Mouse (Mus musculus) forebrain, embryonic 12.5 days (tissue): ENCODE data around the gene Eif6. TPM values are rescaled to one million over a fixed set of nuclear protein-coding genes. Genes with fewer than 3 reads are reported as not detected.

Source experiments
- ATAC-seq: fragments of 200-750 bp; cut with Nextera tagmentation; 2 replicates; pipeline ENCODE4 v1.8.0; 2017; ENCODE audit warnings: moderate TSS enrichment; ENCODE audit not compliant: low FRiP score
- H3K27ac ChIP-seq: fragments of 300-500 bp; sonication (generic); 2 replicates; pipeline ENCODE4 v1.5.1; 2016; ENCODE audit warnings: mild to moderate bottlenecking
- H3K27me3 ChIP-seq: fragments of 300-500 bp; sonication (generic); 2 replicates; pipeline ENCODE4 v1.6.1; 2016; ENCODE audit warnings: mild to moderate bottlenecking
- H3K36me3 ChIP-seq: fragments of 300-500 bp; sonication (generic); replicated peaks from 2 replicates; pipeline ENCODE4 v1.6.1; 2016; ENCODE audit warnings: mild to moderate bottlenecking
- H3K4me1 ChIP-seq: fragments of 300-500 bp; sonication (generic); 2 replicates; pipeline ENCODE4 v1.6.1; 2016
- H3K4me2 ChIP-seq: fragments of 300-500 bp; sonication (generic); 2 replicates; pipeline ENCODE4 v1.6.1; 2016; ENCODE audit warnings: mild to moderate bottlenecking, moderate library complexity
- H3K4me3 ChIP-seq: fragments of 300-500 bp; sonication (generic); replicated peaks from 2 replicates; pipeline ENCODE4 v1.5.1; 2016; ENCODE audit warnings: mild to moderate bottlenecking
- H3K9ac ChIP-seq: fragments of 300-500 bp; sonication (generic); 2 replicates; pipeline ENCODE4 v1.6.1; 2016; ENCODE audit warnings: mild to moderate bottlenecking
- H3K9me3 ChIP-seq: fragments of 300-500 bp; sonication (generic); 2 replicates; pipeline ENCODE4 v1.6.1; 2016
- WGBS: fragments of 180-500 bp; shearing (Covaris S2); methylation state at CpG from one replicate; pipeline ENCODE4 v1.1.7; 2016; 5-methylcytosine and 5-hydroxymethylcytosine counted together
- polyA plus RNA-seq: library from polyadenylated mRNA; unstranded; fragments of >200 nt; fragmentation: Nextera tagmentation; extraction: Ambion mirVana; gene quantifications from 2 replicates; pipeline ENCODE4 v1.2.1, GENCODE M21; 2016

The Eif6 gene
- polyA plus RNA-seq, 1 experiment from 2014 or later: 160 TPM

DNA sequence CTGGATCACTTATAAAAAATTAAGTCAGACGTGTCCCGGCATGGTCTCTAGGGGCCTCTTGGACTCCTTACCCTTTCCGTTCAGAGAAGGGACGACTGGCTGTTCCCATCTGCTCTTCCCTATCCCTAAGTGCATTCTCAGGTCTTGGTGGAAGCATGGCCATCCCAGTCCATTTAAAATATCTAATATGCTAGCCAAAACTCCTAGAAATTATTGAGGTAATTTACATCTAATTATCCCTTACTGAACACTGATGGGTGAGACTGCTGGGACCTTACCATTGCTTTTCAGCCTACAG, 49.1 kb downstream of the Eif6 start:
- no peak for ATAC-seq
- Histone ChIP-seq H3K27me3 (peaks cover 49% of the 10 kb centered on the region), H3K4me1 (peaks cover 17% of the 10 kb centered on the region), H3K9ac (no peak overlapping the region), H3K9me3 (no peaks in the 10 kb centered on the region), H3K4me2 (no peak overlapping the region), H3K27ac (no peak overlapping the region), H3K36me3 (no peaks in the 10 kb centered on the region), H3K4me3 (no peak overlapping the region)
- 81% methylated on average over 4 of the region's 4 CpGs for WGBS

DNA sequence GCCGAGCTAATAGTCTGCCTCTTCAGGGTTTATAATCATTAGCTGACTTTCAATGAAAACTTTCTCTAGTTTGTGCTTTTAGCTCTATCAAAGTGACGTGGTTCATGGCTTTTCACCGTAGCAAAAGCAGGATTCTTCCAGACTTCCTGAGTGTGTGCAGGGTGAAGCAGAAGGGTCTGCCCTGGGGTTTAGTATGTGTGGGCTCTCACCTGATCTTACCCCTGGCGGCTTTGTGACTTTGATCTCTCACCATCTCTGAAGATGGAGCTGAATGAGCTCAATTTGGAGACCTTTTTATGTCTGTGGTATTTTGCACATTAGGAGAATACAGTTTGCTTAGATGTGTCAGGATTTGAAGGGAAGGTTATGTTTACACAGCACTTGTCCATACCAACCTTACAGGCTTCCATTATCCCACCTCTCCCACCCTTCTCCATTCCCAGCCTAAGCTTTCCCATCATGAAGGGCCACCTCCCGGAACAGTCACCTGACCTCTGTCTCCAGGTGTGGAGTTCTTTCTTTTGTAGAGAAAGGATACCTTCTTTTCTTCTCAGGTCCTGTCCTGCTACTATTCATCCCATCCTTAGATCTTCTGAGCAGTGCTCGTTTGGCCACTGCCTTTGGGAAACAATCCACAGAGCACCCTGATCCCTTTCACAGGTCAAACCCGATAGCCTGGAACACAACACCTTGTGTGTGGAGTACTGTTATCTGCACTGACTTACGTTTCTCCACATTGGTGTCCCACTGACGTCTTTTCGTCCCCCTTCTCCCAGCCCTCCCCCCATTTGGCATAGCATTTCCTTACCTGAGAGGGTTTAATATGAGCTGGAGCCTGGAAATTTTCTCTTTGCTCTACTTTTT, 49.7 kb downstream of the Eif6 start:
- no peaks in the 10 kb centered on the region for H3K9me3 ChIP-seq
- no peak overlapping the region for H3K27ac ChIP-seq
- no peak overlapping the region for H3K4me2 ChIP-seq
- H3K36me3 ChIP-seq: no peaks in the 10 kb centered on the region
- H3K4me1 ChIP-seq: peaks cover 17% of the 10 kb centered on the region
- no peak overlapping the region for H3K9ac ChIP-seq
- 69% methylated on average over 10 of the region's 10 CpGs for WGBS
- ATAC-seq: no peak
- no peak overlapping the region for H3K4me3 ChIP-seq
- peaks cover 55% of the 10 kb centered on the region for H3K27me3 ChIP-seq

DNA sequence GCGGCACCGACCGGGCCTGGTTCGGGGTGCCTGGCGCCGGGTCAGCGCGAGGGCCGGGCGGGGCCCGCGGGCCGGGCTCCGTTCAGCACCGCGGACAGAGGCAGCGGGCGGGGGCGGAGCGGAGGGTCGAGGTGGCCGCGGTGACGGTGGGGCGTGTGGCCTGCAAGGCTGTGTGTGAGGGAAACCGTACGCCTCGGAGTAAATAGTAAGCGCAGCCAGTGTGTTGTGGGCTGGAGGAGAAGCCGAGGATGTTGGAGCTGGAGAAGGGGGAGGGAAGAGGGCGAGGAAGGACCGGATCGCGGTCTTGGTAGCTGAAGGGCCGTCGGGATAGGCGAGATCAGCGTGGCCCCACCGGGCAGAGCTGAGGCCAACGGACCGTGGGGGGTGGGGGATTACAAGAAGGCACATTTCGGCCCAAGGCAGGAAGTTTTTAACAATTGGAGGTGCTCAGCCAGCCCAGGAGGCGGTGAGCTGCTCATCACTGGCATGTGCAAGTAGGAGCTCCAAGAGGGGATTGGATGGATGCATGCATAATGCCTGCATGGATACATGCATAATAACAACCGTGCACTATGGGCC, 51.0 kb downstream of the Eif6 start:
- H3K36me3 ChIP-seq: no peaks in the 10 kb centered on the region
- peak; percentile 70 for ATAC-seq
- under 1% methylated on average over 39 of the region's 44 CpGs for WGBS
- H3K4me3 ChIP-seq: peak overlapping the region; percentile 58
- H3K4me1 ChIP-seq: peaks cover 17% of the 10 kb centered on the region
- peak overlapping the region; percentile 68 for H3K9ac ChIP-seq
- H3K9me3 ChIP-seq: no peaks in the 10 kb centered on the region
- H3K27me3 ChIP-seq: peaks cover 55% of the 10 kb centered on the region
- peak overlapping the region; percentile 75 for H3K4me2 ChIP-seq
- H3K27ac ChIP-seq: peak overlapping the region; percentile 59

DNA sequence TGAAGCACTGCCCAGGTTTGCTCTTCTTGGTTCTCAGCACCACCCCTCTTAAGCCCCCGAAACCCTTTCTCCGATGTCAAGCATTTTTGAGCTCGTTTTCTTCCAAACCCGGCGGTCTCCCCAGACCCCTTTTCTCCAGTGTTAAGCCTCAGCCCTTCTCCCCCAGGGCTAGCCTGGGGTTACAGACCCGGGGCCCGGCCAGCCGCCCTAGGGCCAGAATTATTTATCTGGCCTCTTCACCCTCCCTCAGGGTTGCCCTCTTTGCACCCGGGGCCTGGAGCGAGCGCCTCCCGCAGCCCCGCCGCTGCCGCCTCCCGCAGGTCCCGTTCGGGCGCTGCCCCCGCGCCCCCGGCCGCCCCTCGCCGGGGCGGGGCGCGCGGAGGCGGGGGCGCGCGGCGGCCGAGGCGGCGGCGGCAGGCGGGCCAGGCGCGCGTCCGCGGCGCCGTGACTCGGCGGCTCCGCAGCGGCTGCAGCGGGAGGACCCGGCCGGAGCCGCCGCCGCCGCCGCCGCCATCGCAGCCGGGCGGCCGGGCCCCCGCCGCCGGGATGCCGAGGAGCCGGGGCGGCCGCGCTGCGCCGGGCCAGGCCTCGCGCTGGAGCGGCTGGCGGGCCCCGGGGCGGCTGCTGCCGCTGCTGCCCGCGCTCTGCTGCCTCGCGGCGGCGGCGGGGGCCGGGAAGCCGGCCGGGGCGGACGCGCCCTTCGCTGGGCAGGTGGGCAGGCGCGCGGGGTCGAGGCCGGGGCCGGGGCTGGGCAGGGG, 51.6 kb downstream of the Eif6 start, which contains the start of gene Mmp24:
TSS of gene Mmp24 (plus strand) at position 416 of the 758 bp plus-strand sequence.
- peak within 1 kb of the TSS; percentile 68 for H3K9ac ChIP-seq

DNA sequence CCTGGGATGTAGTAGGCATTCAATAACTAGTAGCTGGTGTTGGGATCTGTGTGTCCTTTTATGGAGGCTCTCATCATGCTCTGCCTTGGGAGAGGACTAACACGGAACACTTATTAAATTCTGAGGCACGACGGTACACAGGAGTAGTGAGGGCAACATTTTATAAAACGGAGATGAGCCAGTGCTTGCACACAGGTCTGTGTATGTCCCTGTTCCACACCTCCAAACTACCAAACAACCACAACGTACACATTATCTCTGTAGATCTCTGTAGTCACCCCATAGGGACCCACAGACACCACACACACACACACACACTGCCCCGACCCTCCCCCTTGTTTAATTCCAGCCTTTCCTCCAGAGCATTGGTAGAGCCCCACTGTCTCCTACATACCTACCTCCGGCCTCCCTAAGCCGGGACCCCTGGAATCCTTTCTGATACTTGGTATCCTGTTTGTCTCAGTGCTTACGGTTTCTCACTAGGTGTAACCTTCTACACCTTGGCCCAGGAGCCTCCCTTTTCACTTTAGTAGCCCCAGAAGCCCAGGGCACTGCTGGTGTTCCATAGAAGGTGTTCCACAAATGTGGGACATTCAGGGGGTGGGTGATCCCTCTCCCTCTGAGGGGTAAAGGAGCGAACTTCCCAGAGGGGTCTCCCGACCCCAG, 52.3 kb downstream of the Eif6 start:
- Histone ChIP-seq H3K27ac (no peak overlapping the region), H3K27me3 (peaks cover 55% of the 10 kb centered on the region), H3K4me2 (peak overlapping the region; percentile 75), H3K4me3 (peak overlapping the region; percentile 58; the same call in 1 of the 2 replicates), H3K4me1 (peaks cover 17% of the 10 kb centered on the region), H3K9ac (no peak overlapping the region), H3K9me3 (no peaks in the 10 kb centered on the region), H3K36me3 (no peaks in the 10 kb centered on the region)
- ATAC-seq: no peak
- 62% methylated on average over 11 of the region's 11 CpGs for WGBS

More for the DNA sequence above, 51.6 kb downstream of the Eif6 start, which contains the start of gene Mmp24:
- H3K4me1 ChIP-seq: peaks cover 17% of the 10 kb centered on the region
- H3K36me3 ChIP-seq: no peaks in the 10 kb centered on the region
- H3K4me3 ChIP-seq: peak within 1 kb of the TSS; percentile 58
- 2% methylated on average over 47 of the region's 100 CpGs for WGBS
- peak within 1 kb of the TSS; percentile 59 for H3K27ac ChIP-seq
- no peaks in the 10 kb centered on the region for H3K9me3 ChIP-seq
- peak within 1 kb of the TSS; percentile 75 for H3K4me2 ChIP-seq
- ATAC-seq: no peak; the same call in 1 of the 2 replicates
- H3K27me3 ChIP-seq: peaks cover 55% of the 10 kb centered on the region

DNA sequence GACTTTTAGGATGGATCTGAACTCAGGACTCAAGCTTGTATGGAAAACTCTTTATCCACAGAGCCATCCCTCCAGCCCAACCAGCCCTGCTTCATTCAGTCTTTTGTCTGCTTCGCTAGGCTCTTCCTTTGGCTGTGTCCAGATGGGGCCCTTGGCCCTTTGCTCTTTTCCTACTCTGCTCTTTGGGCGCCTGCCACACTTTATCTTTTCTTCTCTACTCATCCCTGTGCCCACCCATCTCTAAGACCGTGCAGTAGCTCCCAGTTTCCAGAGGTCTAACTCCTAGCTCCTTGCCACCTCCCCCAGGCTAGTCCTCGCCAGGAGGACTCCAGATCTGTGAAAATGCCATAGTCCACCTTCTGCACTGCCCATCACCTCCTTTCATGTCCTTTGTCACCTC, 53.1 kb downstream of the Eif6 start:
- no peaks in the 10 kb centered on the region for H3K9me3 ChIP-seq
- peaks cover 11% of the 10 kb centered on the region for H3K4me1 ChIP-seq
- H3K27ac ChIP-seq: no peak overlapping the region
- H3K4me2 ChIP-seq: no peak overlapping the region
- no peak overlapping the region for H3K4me3 ChIP-seq
- peaks cover 55% of the 10 kb centered on the region for H3K27me3 ChIP-seq
- 70% methylated on average over 4 of the region's 4 CpGs for WGBS
- no peaks in the 10 kb centered on the region for H3K36me3 ChIP-seq
- no peak overlapping the region for H3K9ac ChIP-seq
- no peak for ATAC-seq

Other genes starting within 250 kb of the Eif6 start
- gene Gss, start 234.1 kb downstream of the Eif6 start, polyA plus RNA-seq: 16.6 and 20.0 TPM in 2 replicates
- 0.66 and 1.0 TPM in 2 replicates for gene Myh7b, start 215.7 kb downstream of the Eif6 start, polyA plus RNA-seq
- gene Trpc4ap, start 134.5 kb downstream of the Eif6 start, polyA plus RNA-seq: 159 and 167 TPM in 2 replicates
- gene Edem2, start 97.5 kb downstream of the Eif6 start, polyA plus RNA-seq: 32.6 and 33.0 TPM in 2 replicates
- gene Gm17581, start 91.1 kb downstream of the Eif6 start, polyA plus RNA-seq: not detected in 2 replicates
- gene Procr, start 75.8 kb downstream of the Eif6 start, polyA plus RNA-seq: 1.4 and 2.6 TPM in 2 replicates
- gene Mmp24, start 51.6 kb downstream of the Eif6 start, polyA plus RNA-seq: 3.4 and 4.4 TPM in 2 replicates
- gene BC029722, start 7.5 kb downstream of the Eif6 start, polyA plus RNA-seq: 12.0 and 13.4 TPM in 2 replicates
- gene Fam83c, start 7.9 kb upstream of the Eif6 start, polyA plus RNA-seq: 0.50 and 0.68 TPM in 2 replicates
- 67.3 and 72.9 TPM in 2 replicates for gene Uqcc1, start 103.4 kb upstream of the Eif6 start, polyA plus RNA-seq
- gene Gm15557, start 113.8 kb upstream of the Eif6 start, polyA plus RNA-seq: not detected in 2 replicates
- 2.1 and 2.9 TPM in 2 replicates for gene Gdf5, start 118.4 kb upstream of the Eif6 start, polyA plus RNA-seq
- 28.9 and 30.5 TPM in 2 replicates for gene Cep250, start 129.5 kb upstream of the Eif6 start, polyA plus RNA-seq
- gene 6430550D23Rik, start 181.1 kb upstream of the Eif6 start, polyA plus RNA-seq: 1.3 TPM in 2 replicates
- 196 and 199 TPM in 2 replicates for gene Ergic3, start 181.1 kb upstream of the Eif6 start, polyA plus RNA-seq
- gene Fer1l4, start 226.0 kb upstream of the Eif6 start, polyA plus RNA-seq: not detected in 2 replicates
- gene Spag4, start 238.2 kb upstream of the Eif6 start, polyA plus RNA-seq: 5.3 and 7.7 TPM in 2 replicates